Mouse (Mus musculus) brain, embryonic 18.5 days (tissue): ENCODE data around the gene Carns1.
A peak's percentile ranks its signal among the peaks of the same experiment; 100 is the strongest.
"Not testable (repeated sequence)": the region's sequence is repeated elsewhere in the genome, so short reads cannot be mapped to it uniquely, and the experiment has no call there.

Source experiments
- DNase-seq: peaks from one replicate; pipeline ENCODE4 v3.0.0-alpha.2; 2012; ENCODE audit warnings: low read depth, low spot score

Gene Carns1

GRCm38 (mm10) chr19:4131768-4132167 lies 43.5 kb downstream of the Carns1 start:
- no peak for DNase-seq

GRCm38 (mm10) chr19:4131075-4131474 lies 44.2 kb downstream of the Carns1 start:
- DNase-seq, result no peak

- no peak for DNase-seq
These were observed 45.2 kb downstream of the Carns1 start for GRCm38 (mm10) chr19:4130106-4130505.

- no peak for DNase-seq
These were observed 45.8 kb downstream of the Carns1 start for GRCm38 (mm10) chr19:4129462-4129861.

- DNase-seq, result no peak
These were observed 48.4 kb downstream of the Carns1 start for GRCm38 (mm10) chr19:4126759-4127495.

- DNase-seq, result peak; percentile 93
These were observed 49.3 kb downstream of the Carns1 start, which contains the start of gene Aip for GRCm38 (mm10) chr19:4125741-4126696. Gene Aip (minus strand): TSS chr19:4125858.

- not testable (repeated sequence) for DNase-seq
These were observed 50.0 kb downstream of the Carns1 start for GRCm38 (mm10) chr19:4125268-4125667.

- no peak for DNase-seq
These were observed 50.8 kb downstream of the Carns1 start for GRCm38 (mm10) chr19:4124432-4124831.

- DNase-seq, result no peak
These were observed 52.6 kb downstream of the Carns1 start for GRCm38 (mm10) chr19:4122411-4123370.

GRCm38 (mm10) chr19:4121896-4122295 lies 53.4 kb downstream of the Carns1 start:
- DNase-seq, result not testable (repeated sequence)

- DNase-seq, result peak; percentile 97
These were observed 54.0 kb downstream of the Carns1 start for GRCm38 (mm10) chr19:4121097-4121805.

GRCm38 (mm10) chr19:4120496-4120895 lies 54.8 kb downstream of the Carns1 start:
- no peak for DNase-seq

GRCm38 (mm10) chr19:4119716-4120487 lies 55.4 kb downstream of the Carns1 start:
- DNase-seq, result no peak

- no peak for DNase-seq
These were observed 56.9 kb downstream of the Carns1 start for GRCm38 (mm10) chr19:4118350-4118749.

- no peak for DNase-seq
These were observed 58.3 kb downstream of the Carns1 start for GRCm38 (mm10) chr19:4117006-4117405.

- no peak for DNase-seq
These were observed 59.5 kb downstream of the Carns1 start for GRCm38 (mm10) chr19:4115816-4116215.

- no peak for DNase-seq
These were observed 60.1 kb downstream of the Carns1 start for GRCm38 (mm10) chr19:4115144-4115543.

- no peak for DNase-seq
These were observed 60.7 kb downstream of the Carns1 start for GRCm38 (mm10) chr19:4114551-4114950.
